Mouse (Mus musculus): ENCODE measurements around the gene Prkca.
"Not testable (repeated sequence)": the region's sequence is repeated elsewhere in the genome, so short reads cannot be mapped to it uniquely, and the experiment has no call there.

Gene Prkca

GRCm38 (mm10) chr11:108118221-108118620, 225.5 kb downstream of the Prkca start:
- DNase-seq (ENCODE audit: low spot score) = no peak

- no peak for DNase-seq (ENCODE audit: low spot score)
These were observed 226.2 kb downstream of the Prkca start for GRCm38 (mm10) chr11:108117360-108118050.

- DNase-seq (ENCODE audit: low spot score) = no peak
These were observed 229.6 kb downstream of the Prkca start for GRCm38 (mm10) chr11:108114091-108114490.

DNA sequence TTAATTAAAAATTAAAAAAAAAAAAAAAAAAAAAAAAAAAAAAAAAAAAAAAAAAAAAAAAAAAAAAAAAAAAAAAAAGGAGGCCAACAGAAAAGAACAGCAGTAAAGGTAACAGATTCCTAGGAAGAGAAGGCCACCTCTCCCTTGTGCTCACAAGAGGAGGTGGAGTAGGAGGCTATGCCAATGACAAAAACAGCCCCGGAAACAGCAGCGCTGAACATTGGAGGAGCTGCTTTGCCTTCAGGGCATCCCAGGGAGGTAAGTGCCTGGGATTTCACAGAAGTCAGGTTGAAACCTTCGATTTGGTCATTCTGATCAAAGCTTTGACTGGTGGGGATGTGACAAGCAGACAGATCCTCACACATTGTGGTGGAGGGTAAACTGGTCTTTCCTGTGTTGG, 231.3 kb downstream of the Prkca start:
- DNase-seq (ENCODE audit: low spot score) = no peak

- no peak for DNase-seq (ENCODE audit: low spot score)
These were observed 239.6 kb downstream of the Prkca start for GRCm38 (mm10) chr11:108104085-108104484.

GRCm38 (mm10) chr11:108101280-108101950, 242.3 kb downstream of the Prkca start:
- no peak for DNase-seq (ENCODE audit: low spot score)

DNA sequence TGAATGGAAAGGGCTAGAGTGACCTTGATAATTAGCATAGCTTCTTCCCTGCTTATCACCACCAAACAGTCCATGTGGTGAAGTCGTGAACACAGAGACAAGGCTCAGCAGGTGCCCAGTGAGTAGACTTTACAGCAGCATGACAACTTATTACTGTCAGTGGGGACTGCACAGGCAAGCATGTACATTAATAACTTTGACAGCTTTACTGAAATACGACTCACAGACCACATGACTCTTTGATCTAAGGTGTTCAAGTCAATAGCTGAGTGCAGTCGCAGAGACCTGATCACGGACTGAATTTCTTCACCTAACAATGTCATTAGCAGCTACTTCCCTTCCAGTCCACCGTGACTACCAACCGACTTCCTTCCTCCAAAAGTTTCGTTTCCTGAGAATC, 245.4 kb downstream of the Prkca start:
- no peak for DNase-seq (ENCODE audit: low spot score)

DNA sequence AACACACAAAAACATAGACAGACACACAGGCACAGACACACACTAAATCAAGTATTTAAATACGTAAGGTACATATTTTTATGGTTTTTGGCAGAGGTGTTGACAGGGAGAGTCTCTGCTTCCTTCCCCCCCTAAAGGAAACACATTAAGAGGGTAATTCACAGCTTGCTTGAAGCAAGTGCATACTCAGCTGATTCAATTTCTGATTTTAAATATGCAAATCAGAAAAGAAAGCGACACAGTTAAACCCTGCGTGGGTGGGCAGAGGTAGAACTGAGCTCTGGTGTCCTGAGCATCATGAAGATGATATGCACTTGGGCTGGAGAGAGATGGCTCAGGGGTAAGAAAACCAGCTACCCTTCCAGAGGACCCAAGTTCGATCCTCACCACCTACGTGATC, 248.9 kb downstream of the Prkca start:
- no peak for DNase-seq (ENCODE audit: low spot score)

DNA sequence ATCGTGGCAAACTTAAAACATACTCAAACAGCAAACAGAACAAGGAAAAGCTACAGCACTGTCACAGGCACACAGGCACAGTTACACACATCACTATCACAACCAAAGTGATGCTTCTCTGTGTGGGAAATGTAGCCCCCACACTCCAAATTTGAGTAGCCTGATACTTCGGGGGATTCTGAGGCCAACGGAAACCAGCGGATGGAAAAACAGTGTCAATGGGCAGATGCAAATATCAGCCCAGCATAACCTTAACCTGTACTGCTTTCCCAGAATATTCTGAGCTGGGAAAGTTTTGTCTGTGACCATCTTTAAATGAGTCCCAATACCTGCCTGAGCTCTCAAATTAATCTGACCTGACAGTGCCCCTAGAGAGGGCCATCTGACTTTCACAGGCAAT, 250.5 kb downstream of the Prkca start:
- no peak for DNase-seq (ENCODE audit: low spot score)

DNA sequence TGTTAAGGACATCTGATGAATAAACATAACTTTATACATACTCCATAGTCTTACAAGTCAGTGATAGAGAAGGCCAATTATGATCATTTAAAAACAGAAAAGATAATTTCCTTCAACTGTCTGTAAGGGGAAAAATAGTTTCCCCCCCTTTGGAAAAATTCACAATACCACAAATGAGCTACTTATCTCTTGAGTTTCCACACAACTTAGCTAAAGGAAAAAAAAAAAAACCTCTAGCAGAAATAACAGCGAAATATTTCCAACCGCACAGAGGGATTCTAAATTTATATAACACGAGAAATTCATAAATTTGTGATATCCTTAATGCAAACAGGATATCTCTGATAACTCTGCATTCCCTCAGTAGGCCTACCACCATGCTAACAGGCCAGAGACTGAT, 252.5 kb downstream of the Prkca start:
- DNase-seq (ENCODE audit: low spot score) = no peak

GRCm38 (mm10) chr11:108090706-108091105, 253.0 kb downstream of the Prkca start:
- no peak for DNase-seq (ENCODE audit: low spot score)

DNA sequence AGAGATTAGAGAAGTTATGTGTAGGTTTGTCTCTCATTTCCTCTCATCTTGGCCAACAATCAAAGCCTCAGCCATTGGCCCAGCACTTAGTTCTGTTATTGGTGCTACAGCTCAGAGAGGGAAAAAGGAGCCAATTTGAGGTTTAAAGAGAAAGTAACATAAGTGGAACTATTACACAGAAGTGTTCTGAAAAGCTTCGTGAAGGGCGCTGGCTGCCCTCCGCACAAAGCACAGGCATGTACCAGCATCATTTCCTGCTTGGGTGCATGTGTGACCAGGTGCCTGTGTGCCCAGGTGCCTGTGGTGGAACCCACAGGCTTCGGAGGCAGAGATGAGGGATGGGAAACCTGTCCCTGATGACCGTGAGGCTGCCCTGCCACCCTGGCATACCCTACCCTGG, 255.7 kb downstream of the Prkca start:
- no peak for DNase-seq (ENCODE audit: low spot score)

GRCm38 (mm10) chr11:108087105-108087700, 256.5 kb downstream of the Prkca start:
- DNase-seq (ENCODE audit: low spot score) = not testable (repeated sequence)

- no peak for DNase-seq (ENCODE audit: low spot score)
These were observed 261.1 kb downstream of the Prkca start for GRCm38 (mm10) chr11:108082673-108083072.

DNA sequence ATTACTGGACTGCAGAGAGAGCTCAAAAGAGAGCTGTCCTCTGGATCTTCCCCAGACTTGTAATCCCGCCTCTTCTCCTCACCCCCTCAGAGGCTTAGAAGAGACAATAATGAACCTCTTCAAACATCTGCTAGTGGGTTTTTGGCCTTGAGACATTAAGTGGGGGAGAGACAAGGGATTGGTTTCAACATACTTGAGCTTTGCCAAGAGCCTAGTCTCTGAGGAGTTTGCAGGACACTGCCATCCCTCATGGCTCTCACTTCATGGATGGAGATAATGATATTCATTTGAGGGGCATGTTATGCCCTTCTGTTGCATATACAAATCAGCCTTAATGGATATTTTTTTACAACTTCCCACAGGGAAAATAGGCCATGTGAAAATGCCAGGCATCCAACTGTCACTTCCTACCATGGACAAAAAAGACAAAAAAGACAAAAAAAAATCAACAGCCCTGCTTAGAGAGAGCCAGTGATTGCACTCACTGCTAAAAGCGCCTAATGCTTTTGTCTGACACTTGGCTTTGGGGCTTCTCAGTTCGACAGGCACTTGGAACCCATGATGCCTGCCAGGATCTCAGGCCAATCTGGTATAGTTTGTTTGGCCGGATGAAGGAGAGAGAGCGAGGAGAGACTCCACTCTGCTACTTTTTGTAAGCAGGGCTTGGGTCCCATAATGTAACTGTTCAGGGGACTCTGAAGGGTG, 263.6 kb downstream of the Prkca start:
- no peak for DNase-seq (ENCODE audit: low spot score)

DNA sequence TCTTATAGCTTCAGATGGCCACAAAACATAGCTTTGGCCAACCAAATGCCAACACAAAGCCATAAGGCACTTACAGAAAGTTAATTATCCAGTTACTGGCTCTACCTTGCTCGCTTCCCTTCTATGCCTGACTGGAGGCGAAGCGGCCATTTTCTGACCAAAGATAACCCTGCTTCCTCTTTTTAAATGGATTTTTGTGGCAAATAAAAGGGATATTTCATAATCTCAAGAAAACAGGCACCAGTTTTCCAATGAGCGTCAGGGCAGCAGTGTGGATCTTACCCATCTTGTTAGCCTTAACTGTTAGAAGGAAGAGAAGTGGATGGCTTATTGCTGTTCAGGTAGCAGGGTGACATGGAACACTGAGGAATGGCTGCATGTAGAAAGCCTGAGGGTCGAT, 264.3 kb downstream of the Prkca start:
- no peak for DNase-seq (ENCODE audit: low spot score)

DNA sequence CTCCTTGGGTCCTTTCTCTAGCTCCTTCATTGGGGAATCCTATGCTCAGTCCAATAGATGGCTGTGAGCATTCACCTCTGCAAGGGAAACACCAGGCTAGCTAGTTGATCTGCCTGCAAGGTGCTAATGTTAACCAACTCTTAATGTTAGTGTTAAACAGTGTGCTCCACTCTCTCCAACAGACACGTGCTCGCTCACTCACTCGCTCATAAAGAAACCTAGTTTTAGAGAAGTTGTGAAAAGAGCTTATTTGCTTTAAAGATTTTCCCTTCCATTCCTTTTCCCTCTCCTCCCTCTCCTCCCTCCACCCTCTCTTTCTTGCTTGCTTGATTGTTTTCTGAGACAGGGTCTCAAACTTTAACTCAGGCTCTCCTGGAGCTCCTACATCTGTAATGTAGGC, 266.2 kb downstream of the Prkca start:
- no peak for DNase-seq (ENCODE audit: low spot score)

GRCm38 (mm10) chr11:108072606-108073243, 271.0 kb downstream of the Prkca start:
- DNase-seq (ENCODE audit: low spot score) = no peak

DNA sequence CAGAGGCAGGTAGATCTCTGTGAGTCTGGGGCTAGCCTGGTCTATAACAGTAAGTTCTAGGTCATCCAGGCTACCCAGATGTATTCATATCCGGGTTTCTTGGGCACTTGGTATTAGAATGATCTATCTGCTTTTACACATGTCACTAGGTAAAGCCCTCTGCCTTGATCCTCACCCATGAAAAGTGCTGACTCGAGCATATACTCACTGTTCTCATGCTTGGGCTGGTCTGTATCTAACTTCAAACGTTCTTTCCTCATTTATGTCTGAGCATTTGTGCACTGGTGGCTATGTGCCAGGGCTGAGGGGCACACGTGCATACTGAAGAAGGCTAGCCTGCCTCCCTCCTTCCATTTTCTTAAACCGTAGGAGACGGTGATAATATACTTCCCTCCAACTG, 272.5 kb downstream of the Prkca start:
- no peak for DNase-seq (ENCODE audit: low spot score)

DNA sequence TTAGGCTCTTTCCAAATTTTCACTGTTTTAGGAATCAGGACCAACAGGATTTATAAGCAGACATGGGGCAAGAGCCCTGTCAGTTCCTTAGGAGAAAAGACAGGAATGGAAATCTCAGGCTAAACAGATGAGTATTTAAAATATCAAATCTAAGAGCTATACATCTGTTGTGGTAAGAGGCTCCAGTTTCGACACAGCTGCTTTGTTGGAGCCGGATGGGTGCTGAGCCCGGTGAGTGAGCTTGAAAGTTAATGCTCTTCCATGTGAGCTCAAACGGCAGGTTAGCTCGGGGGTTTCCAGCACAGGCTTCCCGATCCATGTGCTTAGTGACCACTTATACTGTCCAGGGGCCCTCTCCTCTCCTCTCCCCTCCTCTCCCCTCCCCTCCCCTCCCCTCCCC, 273.7 kb downstream of the Prkca start:
- DNase-seq (ENCODE audit: low spot score) = no peak

GRCm38 (mm10) chr11:108068430-108068829, 275.3 kb downstream of the Prkca start:
- no peak for DNase-seq (ENCODE audit: low spot score)

GRCm38 (mm10) chr11:108067161-108067560, 276.6 kb downstream of the Prkca start:
- no peak for DNase-seq (ENCODE audit: low spot score)
